Mouse (Mus musculus) frontal cortex, postnatal 10 days (tissue): ENCODE measurements at regions not wholly inside any gene's neighbourhood (a gene's known extent, or its start where the extent isn't known, plus 50 kb on each side); places are given as distances from the start of the nearest gene placed in this dataset.

Source experiments
- DNase-seq, 2 experiments: peaks; one replicate each; pipeline ENCODE4 v3.0.0; 2022; ENCODE audit warnings: low spot score in 2 of 2, mixed read lengths in 1 of 2

GRCm38 (mm10) chr16:78156876-78157232 is 144.4 kb upstream of the Cxadr start:
- DNase-seq: no peak

- peak; percentile 13 to 25 for DNase-seq
These were observed 145.0 kb upstream of the Cxadr start for GRCm38 (mm10) chr16:78156138-78156875.

GRCm38 (mm10) chr16:78153899-78154605 is 147.2 kb upstream of the Cxadr start:
- no peak for DNase-seq

GRCm38 (mm10) chr16:78144146-78144545 is 157.1 kb upstream of the Cxadr start:
- DNase-seq: no peak

- DNase-seq: no peak
These were observed 165.8 kb upstream of the Cxadr start for GRCm38 (mm10) chr16:78135501-78135900.

- no peak for DNase-seq
These were observed 166.8 kb upstream of the Cxadr start for GRCm38 (mm10) chr16:78134531-78134930.

- no peak for DNase-seq
These were observed 179.6 kb upstream of the Cxadr start for GRCm38 (mm10) chr16:78121668-78122067.

- DNase-seq: no peak
These were observed 180.9 kb upstream of the Cxadr start for GRCm38 (mm10) chr16:78120346-78120899.

- no peak for DNase-seq
These were observed 197.0 kb upstream of the Cxadr start for GRCm38 (mm10) chr16:78104246-78104645.

- no peak for DNase-seq
These were observed 199.6 kb upstream of the Cxadr start for GRCm38 (mm10) chr16:78101415-78102326.

GRCm38 (mm10) chr16:78099842-78100241 is 201.4 kb upstream of the Cxadr start:
- DNase-seq: no peak

GRCm38 (mm10) chr16:78099114-78099513 is 202.2 kb upstream of the Cxadr start:
- DNase-seq: no peak

- no peak for DNase-seq
These were observed 202.7 kb upstream of the Cxadr start for GRCm38 (mm10) chr16:78098555-78098954.

GRCm38 (mm10) chr16:78096571-78096970 is 204.7 kb upstream of the Cxadr start:
- DNase-seq: no peak

- no peak for DNase-seq
These were observed 211.1 kb upstream of the Cxadr start for GRCm38 (mm10) chr16:78090155-78090554.

- no peak for DNase-seq
These were observed 233.7 kb upstream of the Cxadr start for GRCm38 (mm10) chr16:78067532-78068118.

- no peak for DNase-seq
These were observed 240.8 kb upstream of the Cxadr start for GRCm38 (mm10) chr16:78060516-78060915.

- DNase-seq: no peak
These were observed 243.7 kb upstream of the Cxadr start for GRCm38 (mm10) chr16:78057549-78057948.

- DNase-seq: no peak
These were observed 249.2 kb upstream of the Cxadr start for GRCm38 (mm10) chr16:78052133-78052532.

GRCm38 (mm10) chr16:78040149-78040920 is 261.0 kb upstream of the Cxadr start:
- no peak for DNase-seq
